Mouse (Mus musculus) midbrain, embryonic 10.5 days (tissue): Measurements from ENCODE around the gene Ndufa4. TPM values are rescaled to one million over a fixed set of nuclear protein-coding genes. Genes with fewer than 3 reads are reported as not detected.

Source experiments
- polyA plus RNA-seq: library from polyadenylated mRNA; unstranded; fragments of >200 nt; fragmentation: Nextera tagmentation; extraction: Ambion mirVana; gene quantifications from 2 replicates; pipeline ENCODE4 v1.2.1, GENCODE M21; 2016

Ndufa4 gene
- polyA plus RNA-seq, 1 experiment from 2014 or later: 836 TPM

Other genes with a start within 250 kb of the Ndufa4 start
- gene Phf14, start 312 bp upstream of the Ndufa4 start, polyA plus RNA-seq: 65.3 and 70.6 TPM in 2 replicates